Mouse (Mus musculus) lung, postnatal 10 days (tissue): Measurements from ENCODE around the gene Slu7.
A peak's percentile ranks its signal among the peaks of the same experiment; 100 is the strongest.

ENCODE experiments used
- DNase-seq: peaks from one replicate; pipeline ENCODE4 v3.0.0; 2021

Gene Slu7

DNA sequence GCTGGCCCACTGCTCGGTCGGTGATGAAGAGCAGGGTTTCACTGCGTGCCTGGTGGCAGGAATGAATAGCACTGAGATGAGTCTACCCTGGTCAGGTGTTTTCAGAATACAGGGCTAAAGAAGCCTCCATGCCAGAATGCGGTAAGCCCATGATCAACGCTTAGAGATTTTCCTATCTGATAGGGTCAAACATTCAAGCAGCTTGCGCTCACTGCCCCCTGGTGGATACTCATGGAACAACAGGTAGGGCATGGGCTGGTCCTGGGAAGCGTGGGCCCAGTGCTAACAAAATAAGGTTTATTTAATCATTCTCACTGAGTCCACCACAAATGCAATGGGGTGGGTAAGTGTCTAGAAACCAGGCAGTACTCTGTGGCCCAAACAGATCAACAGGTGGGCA, 59.1 kb downstream of the Slu7 start:
- peak; percentile 86 for DNase-seq

DNA sequence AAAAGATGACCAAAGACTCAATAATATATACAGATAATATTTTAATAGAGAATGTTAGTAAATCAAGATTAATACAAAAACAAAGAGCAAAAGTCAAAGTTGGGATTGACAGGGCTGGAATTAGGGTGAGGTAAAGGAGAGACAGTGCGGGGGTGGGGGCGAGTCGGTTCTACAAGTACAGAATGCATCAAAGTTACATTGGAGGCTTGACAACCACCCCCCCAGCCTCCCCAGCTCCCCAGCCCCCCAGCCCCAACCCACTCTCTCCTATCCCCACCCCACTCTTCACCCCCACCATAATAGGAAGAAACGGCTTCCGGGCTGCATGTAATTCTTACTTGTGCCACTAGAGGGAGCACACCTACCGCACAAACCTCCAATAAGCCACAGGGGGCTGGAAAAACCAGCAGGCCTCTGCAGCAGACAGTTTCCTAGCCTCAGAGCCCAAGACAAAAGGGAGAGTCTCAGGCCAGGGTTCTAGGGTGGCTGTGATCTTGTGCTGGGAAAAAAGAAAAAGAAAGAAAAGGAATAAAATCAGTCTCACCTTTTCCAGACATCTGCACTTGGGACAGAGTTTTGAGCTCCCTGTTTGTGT, 60.4 kb downstream of the Slu7 start:
- DNase-seq = peak; percentile 82

DNA sequence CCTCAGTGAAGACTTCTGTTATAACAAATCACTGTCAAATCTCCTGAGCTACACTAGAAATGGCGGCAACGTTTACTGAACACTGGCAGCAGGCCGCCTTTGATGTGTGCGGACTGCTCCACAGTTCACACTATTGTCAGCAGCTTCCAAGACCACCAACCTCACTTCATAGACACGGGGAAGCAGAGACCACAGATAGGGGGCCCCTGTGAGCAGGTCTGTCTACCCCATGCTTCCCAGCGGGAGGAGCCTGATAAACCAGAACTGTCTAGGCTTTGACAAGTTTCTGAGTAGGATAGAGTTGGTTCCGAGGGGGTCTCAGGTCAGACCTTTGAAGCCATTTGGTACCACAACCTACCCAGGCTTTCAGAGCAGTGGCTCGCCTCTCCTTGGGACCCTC, 61.5 kb downstream of the Slu7 start:
- no peak for DNase-seq

DNA sequence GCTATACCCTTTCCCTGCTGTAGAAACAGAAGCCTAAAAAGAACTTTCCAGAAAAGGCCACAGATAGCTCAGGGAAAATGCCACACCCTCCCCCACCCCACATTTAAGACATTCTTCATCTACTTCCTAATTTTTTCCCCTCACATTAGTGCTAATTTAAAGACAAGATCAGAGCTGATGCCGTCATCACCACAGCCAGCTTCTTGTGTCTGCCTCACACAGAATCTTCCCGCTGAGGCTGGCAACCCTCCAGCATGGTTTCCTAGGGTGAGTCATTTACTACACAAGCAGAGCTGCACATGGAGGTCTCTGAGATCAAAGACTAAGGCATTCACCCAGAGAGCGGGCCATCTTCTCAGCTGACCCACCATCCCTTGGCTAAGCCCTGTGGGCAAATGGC, 62.0 kb downstream of the Slu7 start:
- peak; percentile 76 for DNase-seq
